Mouse (Mus musculus): ENCODE measurements around the gene Ccdc117.

GRCm38 (mm10) chr11:5528841-5529240 lies 13.1 kb downstream of the Ccdc117 start:
- TF ChIP-seq HCFC1 (IDR thresholded peaks at IDR 0.05; ENCODE audit: borderline replicate concordance, insufficient read depth, low read length), result no peak
- TF ChIP-seq MAFK (IDR thresholded peaks at IDR 0.05; ENCODE audit: insufficient read depth, low read depth, low read length), result no peak
- no peak for TF ChIP-seq CHD2 (IDR thresholded peaks at IDR 0.05; ENCODE audit: low read depth, low read length)
- TF ChIP-seq ZC3H11A (IDR thresholded peaks at IDR 0.05; ENCODE audit: borderline replicate concordance, low read depth, low read length), result no peak
- no peak for TF ChIP-seq ZNF384 (IDR thresholded peaks at IDR 0.05; ENCODE audit: low read depth, low read length)

Measured in ES-E14 (cell line).